Mouse (Mus musculus) erythroid progenitor cell, adult 5-6 weeks (primary cell): ENCODE results near the gene Ksr1. TPM values are rescaled to one million over a fixed set of nuclear protein-coding genes. Genes with fewer than 3 reads are reported as not detected.

ENCODE experiments used
- ATAC-seq: replicated peaks from 2 replicates; pipeline ENCODE4 v1.8.0; 2016; ENCODE audit warnings: moderate number of reproducible peaks, mild to moderate bottlenecking, moderate TSS enrichment, inconsistent platforms; ENCODE audit not compliant: poor library complexity, low FRiP score, severe bottlenecking
- total RNA-seq, 2 experiments: library from RNA; stranded (forward) in 1 of 2; stranded (reverse) in 1 of 2; fragments of 150-400 nt in 1 of 2; fragments of 186-747, 209-891 nt in 1 of 2; gene quantifications; 2 replicates each; pipeline versions ENCODE4 v1.2.3 to v1.2.4; 2015 to 2017; ENCODE audit warnings: low replicate concordance in 2 of 2

Gene Ksr1
- total RNA-seq, 2 experiments from 2014 or later, result 1.5 to 4.2 TPM

GRCm38 (mm10) chr11:78971746-78972145, 174.5 kb downstream of the Ksr1 start:
- no peak for ATAC-seq

GRCm38 (mm10) chr11:78971096-78971495, 175.1 kb downstream of the Ksr1 start:
- ATAC-seq, result no peak

GRCm38 (mm10) chr11:78968121-78968520, 178.1 kb downstream of the Ksr1 start:
- no peak for ATAC-seq

GRCm38 (mm10) chr11:78967371-78967770, 178.8 kb downstream of the Ksr1 start:
- peak; percentile 60; the same call in 1 of the 2 replicates for ATAC-seq

Other genes with a start within 250 kb of the Ksr1 start
- not detected in 2 replicates for gene Nos2, start 225.6 kb downstream of the Ksr1 start, total RNA-seq (2015; ENCODE audit: low replicate concordance)
- not detected in 2 replicates for gene Nos2, start 225.6 kb downstream of the Ksr1 start, total RNA-seq (2017; ENCODE audit: low replicate concordance)
- gene Lgals9, start 161.5 kb downstream of the Ksr1 start, total RNA-seq (2015; ENCODE audit: low replicate concordance), result 137 and 146 TPM in 2 replicates
- 14.2 and 28.0 TPM in 2 replicates for gene Lgals9, start 161.5 kb downstream of the Ksr1 start, total RNA-seq (2017; ENCODE audit: low replicate concordance)
- gene Wsb1, start 108.3 kb upstream of the Ksr1 start, total RNA-seq (2015; ENCODE audit: low replicate concordance), result 60.4 and 62.7 TPM in 2 replicates
- gene Wsb1, start 108.3 kb upstream of the Ksr1 start, total RNA-seq (2017; ENCODE audit: low replicate concordance), result 29.4 and 45.1 TPM in 2 replicates
- not detected in 2 replicates for gene Gm9964, start 150.5 kb upstream of the Ksr1 start, total RNA-seq (2015; ENCODE audit: low replicate concordance)
- gene Gm9964, start 150.5 kb upstream of the Ksr1 start, total RNA-seq (2017; ENCODE audit: low replicate concordance), result not detected in 2 replicates
- 6.3 and 9.7 TPM in 2 replicates for gene Nf1, start 193.3 kb upstream of the Ksr1 start, total RNA-seq (2015; ENCODE audit: low replicate concordance)
- gene Nf1, start 193.3 kb upstream of the Ksr1 start, total RNA-seq (2017; ENCODE audit: low replicate concordance), result 3.6 and 5.7 TPM in 2 replicates